Mouse (Mus musculus): ENCODE data around the gene Itga6.

DNA sequence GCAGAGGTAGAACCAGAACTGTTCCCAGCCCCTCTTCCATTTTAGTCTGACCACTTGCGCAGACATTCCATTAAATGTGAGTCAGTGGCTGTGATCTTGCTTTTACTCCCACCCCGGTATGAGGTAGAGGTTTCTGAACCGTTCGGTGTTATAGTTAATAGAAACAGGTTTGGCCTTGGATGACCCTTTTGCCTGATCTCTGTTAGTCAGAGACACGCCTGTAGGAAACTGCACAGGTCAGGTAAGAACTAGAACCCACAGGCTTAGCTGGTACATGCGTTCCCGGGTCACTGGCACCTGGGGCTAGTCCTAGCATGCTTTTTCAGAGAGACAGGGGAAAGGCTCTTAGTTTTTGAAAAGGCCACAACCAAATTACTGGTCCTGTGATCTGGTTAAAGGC lies 59.7 kb downstream of the Itga6 start:
- TF ChIP-seq EP300 (IDR thresholded peaks at IDR 0.05; ENCODE audit: low read depth) (no peak), CTCF (IDR thresholded peaks at IDR 0.05; ENCODE audit: low read depth) (no peak)

Data from heart, postnatal 0 days (tissue).